Mouse (Mus musculus) c-Kit-negative CD71-positive TER-119-positive erythroid progenitor cells, embryonic 14.5 days (primary cell): Measurements from ENCODE around the gene Ripply3.
A peak's percentile ranks its signal among the peaks of the same experiment; 100 is the strongest.
"Not testable (repeated sequence)": the region's sequence is repeated elsewhere in the genome, so short reads cannot be mapped to it uniquely, and the experiment has no call there.

Experiments
- DNase-seq: peaks from one replicate; pipeline ENCODE4 v3.0.0-alpha.2; 2013; ENCODE audit warnings: low read depth, low spot score

Ripply3 gene

GRCm38 (mm10) chr16:94314626-94315025 lies 13.6 kb upstream of the Ripply3 start:
- DNase-seq = no peak

GRCm38 (mm10) chr16:94315215-94315614 lies 13.0 kb upstream of the Ripply3 start:
- no peak for DNase-seq

GRCm38 (mm10) chr16:94317752-94318151 lies 10.5 kb upstream of the Ripply3 start:
- DNase-seq = no peak

GRCm38 (mm10) chr16:94320223-94320622 lies 8.0 kb upstream of the Ripply3 start:
- DNase-seq = no peak

GRCm38 (mm10) chr16:94323681-94324080 lies 4.5 kb upstream of the Ripply3 start:
- no peak for DNase-seq

- no peak for DNase-seq
These were observed 2.2 kb upstream of the Ripply3 start for GRCm38 (mm10) chr16:94326008-94326407.

- DNase-seq = no peak
These were observed 954 bp downstream of the Ripply3 start for GRCm38 (mm10) chr16:94328881-94329867.

- no peak for DNase-seq
These were observed 2.2 kb downstream of the Ripply3 start for GRCm38 (mm10) chr16:94330429-94330828.

- DNase-seq = no peak
These were observed 3.1 kb downstream of the Ripply3 start for GRCm38 (mm10) chr16:94331233-94331885.

GRCm38 (mm10) chr16:94331886-94332252 lies 3.6 kb downstream of the Ripply3 start:
- DNase-seq = peak; percentile 40

- DNase-seq = no peak
These were observed 7.4 kb downstream of the Ripply3 start for GRCm38 (mm10) chr16:94335656-94336055.

GRCm38 (mm10) chr16:94339164-94340160 lies 11.2 kb downstream of the Ripply3 start:
- not testable (repeated sequence) for DNase-seq

- DNase-seq = no peak
These were observed 17.5 kb downstream of the Ripply3 start for GRCm38 (mm10) chr16:94345733-94346132.

- DNase-seq = no peak
These were observed 19.0 kb downstream of the Ripply3 start for GRCm38 (mm10) chr16:94347080-94347731.

- no peak for DNase-seq
These were observed 20.6 kb downstream of the Ripply3 start for GRCm38 (mm10) chr16:94348779-94349178.

GRCm38 (mm10) chr16:94349588-94350286 lies 21.5 kb downstream of the Ripply3 start:
- no peak for DNase-seq

GRCm38 (mm10) chr16:94350287-94350677 lies 22.1 kb downstream of the Ripply3 start:
- DNase-seq = no peak

GRCm38 (mm10) chr16:94354450-94354849 lies 26.2 kb downstream of the Ripply3 start:
- DNase-seq = no peak

GRCm38 (mm10) chr16:94356046-94356445 lies 27.8 kb downstream of the Ripply3 start:
- no peak for DNase-seq

- DNase-seq = no peak
These were observed 28.7 kb downstream of the Ripply3 start for GRCm38 (mm10) chr16:94356776-94357494.
